Mouse (Mus musculus) kidney, embryonic 16.5 days (tissue): ENCODE measurements around the gene Plekhg5. TPM values are rescaled to one million over a fixed set of nuclear protein-coding genes. Genes with fewer than 3 reads are reported as not detected.

ENCODE experiments used
- ATAC-seq: fragments of 200-750 bp; cut with Nextera tagmentation; 2 replicates; pipeline ENCODE4 v1.8.0; 2017; ENCODE audit warnings: moderate TSS enrichment; ENCODE audit not compliant: low FRiP score, low TSS enrichment
- H3K27ac ChIP-seq: fragments of 300-500 bp; sonication (generic); 2 replicates; pipeline ENCODE4 v1.5.1; 2014; ENCODE audit warnings: low read length
- H3K27me3 ChIP-seq: fragments of 300-500 bp; sonication (generic); 2 replicates; pipeline ENCODE4 v1.6.1; 2014; ENCODE audit warnings: low read length, control low read depth, mixed read lengths; ENCODE audit not compliant: insufficient read depth
- H3K36me3 ChIP-seq: fragments of 300-500 bp; sonication (generic); 2 replicates; pipeline ENCODE4 v1.6.1; 2014; ENCODE audit warnings: low read length, control low read depth, mixed read lengths; ENCODE audit not compliant: insufficient read depth
- H3K4me1 ChIP-seq: fragments of 300-500 bp; sonication (generic); 2 replicates; pipeline ENCODE4 v1.6.1; 2014; ENCODE audit warnings: low read length, control low read depth, mixed read lengths; ENCODE audit not compliant: insufficient read depth
- H3K4me2 ChIP-seq: fragments of 300-500 bp; sonication (generic); replicated peaks from 2 replicates; pipeline ENCODE4 v1.6.1; 2014; ENCODE audit warnings: low read depth, low read length
- H3K4me3 ChIP-seq: fragments of 300-500 bp; sonication (generic); 2 replicates; pipeline ENCODE4 v1.5.1; 2014; ENCODE audit warnings: mild to moderate bottlenecking, low read length
- H3K9ac ChIP-seq: fragments of 300-500 bp; sonication (generic); replicated peaks from 2 replicates; pipeline ENCODE4 v1.6.1; 2014; ENCODE audit warnings: low read length
- H3K9me3 ChIP-seq: fragments of 300-500 bp; sonication (generic); 2 replicates; pipeline ENCODE4 v1.6.1; 2016; ENCODE audit warnings: low read length, control low read depth
- WGBS: fragments of 180-500 bp; shearing (Covaris S2); extraction: QIAGEN DNeasy Blood & Tissue Kit; methylation state at CpG from one replicate; pipeline ENCODE4 v1.1.7; 2014; 5-methylcytosine and 5-hydroxymethylcytosine counted together
- polyA plus RNA-seq: library from polyadenylated mRNA; unstranded; fragments of >200 nt; fragmentation: Nextera tagmentation; extraction: Ambion mirVana; gene quantifications from 2 replicates; pipeline ENCODE4 v1.2.1, GENCODE M21; 2015

The Plekhg5 gene
- polyA plus RNA-seq, 1 experiment from 2014 or later = 25.5 TPM

DNA sequence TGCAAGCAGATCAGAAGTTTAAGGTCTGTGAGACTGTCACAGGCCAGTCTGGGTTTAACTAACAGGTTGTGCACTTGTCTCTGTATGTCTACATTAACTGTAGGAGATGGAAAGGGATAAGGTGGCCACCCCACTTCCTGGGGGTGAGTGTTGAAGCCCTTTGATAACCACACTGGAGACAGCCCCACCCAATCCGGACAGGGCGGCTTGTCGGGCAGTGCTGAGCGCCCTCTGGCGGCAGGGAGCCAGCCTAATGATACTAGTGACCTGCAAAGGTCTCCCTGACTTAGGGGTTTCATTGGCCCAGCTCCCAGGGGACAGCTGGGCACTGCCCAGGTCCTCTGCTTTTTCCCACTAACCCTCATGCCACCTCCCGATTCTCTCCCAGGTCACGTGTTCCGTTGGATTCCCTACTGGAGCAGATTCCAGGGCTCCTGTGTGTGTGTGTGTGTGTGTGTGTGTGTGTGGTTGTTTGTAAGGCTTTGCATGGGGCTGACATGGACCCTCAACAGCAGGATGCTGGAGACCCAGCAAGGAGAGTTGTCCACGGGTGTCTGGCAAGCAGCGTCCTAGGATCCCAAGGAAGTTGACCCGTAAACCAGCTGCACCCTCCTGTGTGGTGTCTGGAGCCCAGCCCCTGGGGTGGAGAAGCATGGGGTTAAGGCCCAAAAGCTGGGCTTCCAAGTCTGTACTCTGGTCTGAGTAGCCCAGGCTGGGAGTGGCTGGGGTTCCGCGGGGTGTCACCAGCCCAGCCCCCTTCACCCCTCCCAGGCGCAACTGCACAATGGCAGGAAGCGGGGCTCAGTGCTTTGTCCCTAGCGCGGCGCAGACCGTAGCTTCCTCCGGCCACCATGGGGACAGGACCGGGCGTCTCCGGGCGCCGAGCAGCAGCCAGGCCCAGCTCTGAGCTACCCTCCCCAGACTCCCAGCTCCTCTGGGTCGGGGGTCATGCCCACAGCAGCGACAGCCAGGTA, 23.9 kb downstream of the Plekhg5 start:
- H3K9ac ChIP-seq = peak overlapping the region; percentile 50
- H3K4me2 ChIP-seq = 0 out of 2 replicates have a peak overlapping the region, but pooled peaks have one; percentile 26
- H3K27me3 ChIP-seq = no peaks in the 10 kb centered on the region
- H3K27ac ChIP-seq = peak overlapping the region; percentile 48; the same call in 1 of the 2 replicates
- H3K4me3 ChIP-seq = peak overlapping the region; percentile 39
- H3K4me1 ChIP-seq = peaks cover 34% of the 10 kb centered on the region
- 33% methylated on average over 27 of the region's 27 CpGs for WGBS
- no peaks in the 10 kb centered on the region for H3K9me3 ChIP-seq
- ATAC-seq = peak; percentile 41
- no peaks in the 10 kb centered on the region for H3K36me3 ChIP-seq

DNA sequence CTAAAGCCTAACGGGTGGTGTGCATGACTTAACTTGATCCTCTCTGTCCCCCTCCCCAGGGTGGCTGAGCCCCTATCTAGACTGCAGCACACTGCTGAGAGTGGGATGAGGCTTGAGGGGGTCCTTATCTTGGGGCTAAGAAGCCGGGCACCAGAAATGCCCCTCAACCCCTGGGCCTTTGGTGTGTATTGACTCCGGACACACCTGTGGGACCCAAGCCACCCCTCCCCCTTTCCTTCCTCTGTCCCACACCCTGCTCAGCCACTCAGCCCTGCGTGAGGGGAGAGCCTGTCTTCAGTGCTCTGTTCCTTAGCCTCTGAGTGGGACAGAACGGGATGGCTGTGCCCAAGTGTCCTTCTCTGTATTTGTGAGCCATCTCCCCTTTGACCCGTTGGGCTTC, 24.6 kb downstream of the Plekhg5 start:
- Histone ChIP-seq H3K36me3 (peaks cover under 1% of the 10 kb centered on the region; the same call in 1 of the 2 replicates), H3K4me3 (peak overlapping the region; percentile 39), H3K4me2 (peak overlapping the region; percentile 26; the same call in 1 of the 2 replicates), H3K9me3 (no peaks in the 10 kb centered on the region), H3K27ac (peak overlapping the region; percentile 48; the same call in 1 of the 2 replicates), H3K27me3 (no peaks in the 10 kb centered on the region), H3K4me1 (peaks cover 41% of the 10 kb centered on the region), H3K9ac (peak overlapping the region; percentile 50)
- WGBS = 53% methylated on average over 6 of the region's 6 CpGs
- no peak; the same call in 1 of the 2 replicates for ATAC-seq

DNA sequence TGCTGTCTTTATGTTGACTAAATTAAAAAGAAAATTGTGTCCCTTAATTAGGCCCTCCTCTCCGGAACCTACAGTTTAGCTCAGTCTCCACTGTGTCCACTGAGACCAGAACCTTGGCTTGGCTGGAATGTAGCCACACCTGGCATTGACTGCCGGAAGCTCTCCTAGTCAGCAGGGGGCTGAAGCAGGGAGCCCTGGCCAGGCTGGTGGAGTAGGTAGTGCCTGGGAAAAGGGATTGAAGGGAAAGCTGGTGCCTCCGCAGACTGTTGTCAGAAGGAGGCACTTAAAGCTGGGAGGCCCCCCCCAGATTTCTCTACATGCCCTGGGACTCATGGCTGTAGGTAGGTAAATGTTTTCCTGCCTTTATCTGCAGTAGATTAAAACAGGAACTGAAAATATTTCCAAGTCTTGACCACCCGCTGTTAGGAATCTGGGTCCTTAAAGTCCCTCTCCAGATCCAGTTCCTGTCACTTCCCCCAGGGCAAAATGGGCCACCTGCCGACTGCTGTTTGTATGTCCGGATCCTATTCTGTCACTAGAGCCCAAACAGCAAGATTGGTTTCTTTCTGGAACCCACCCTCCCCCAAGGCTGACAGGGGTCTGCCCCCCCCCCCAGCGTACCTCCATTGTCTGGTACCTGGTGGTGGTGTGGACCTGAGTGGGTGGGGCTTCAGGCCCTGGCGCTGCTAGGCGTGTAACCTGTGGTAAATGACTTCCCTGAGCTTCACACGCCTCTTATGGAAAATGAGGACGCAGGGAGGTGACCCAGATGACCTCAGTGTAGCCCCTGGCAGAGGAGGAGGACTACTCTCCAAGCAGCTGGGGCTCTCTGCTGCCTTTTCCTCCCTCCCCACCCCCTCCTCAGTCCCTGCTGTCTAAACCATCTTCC, 25.9 kb downstream of the Plekhg5 start:
- Histone ChIP-seq H3K36me3 (peaks cover 12% of the 10 kb centered on the region; the same call in 1 of the 2 replicates), H3K9ac (no peak overlapping the region; the same call in 1 of the 2 replicates), H3K27me3 (no peaks in the 10 kb centered on the region), H3K4me1 (peaks cover 40% of the 10 kb centered on the region), H3K4me3 (peak overlapping the region; percentile 39; the same call in 1 of the 2 replicates), H3K27ac (no peak overlapping the region), H3K4me2 (peak overlapping the region; percentile 14), H3K9me3 (no peaks in the 10 kb centered on the region)
- no peak for ATAC-seq
- 39% methylated on average over 11 of the region's 11 CpGs for WGBS

DNA sequence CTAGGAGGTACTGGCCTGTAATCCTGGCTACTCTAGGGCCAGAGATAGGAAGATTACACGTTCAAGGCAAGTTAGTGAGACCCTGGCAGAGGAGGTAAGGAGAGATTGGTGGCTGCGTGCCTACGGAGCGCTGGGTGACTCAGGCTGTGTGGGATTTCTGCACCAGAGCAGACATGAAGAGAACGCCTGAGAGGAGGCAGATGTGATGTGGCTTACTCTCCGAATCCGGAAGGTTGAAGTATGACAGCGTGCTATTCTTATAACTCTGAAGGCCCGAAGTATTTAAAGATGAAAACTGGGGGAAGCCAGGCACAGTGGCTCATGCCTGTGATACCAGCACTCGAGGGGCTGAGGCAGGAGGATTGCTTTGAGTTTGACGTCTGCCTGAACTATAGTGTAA, 28.2 kb downstream of the Plekhg5 start:
- H3K4me1 ChIP-seq = peaks cover 40% of the 10 kb centered on the region
- 50% methylated on average over 11 of the region's 11 CpGs for WGBS

DNA sequence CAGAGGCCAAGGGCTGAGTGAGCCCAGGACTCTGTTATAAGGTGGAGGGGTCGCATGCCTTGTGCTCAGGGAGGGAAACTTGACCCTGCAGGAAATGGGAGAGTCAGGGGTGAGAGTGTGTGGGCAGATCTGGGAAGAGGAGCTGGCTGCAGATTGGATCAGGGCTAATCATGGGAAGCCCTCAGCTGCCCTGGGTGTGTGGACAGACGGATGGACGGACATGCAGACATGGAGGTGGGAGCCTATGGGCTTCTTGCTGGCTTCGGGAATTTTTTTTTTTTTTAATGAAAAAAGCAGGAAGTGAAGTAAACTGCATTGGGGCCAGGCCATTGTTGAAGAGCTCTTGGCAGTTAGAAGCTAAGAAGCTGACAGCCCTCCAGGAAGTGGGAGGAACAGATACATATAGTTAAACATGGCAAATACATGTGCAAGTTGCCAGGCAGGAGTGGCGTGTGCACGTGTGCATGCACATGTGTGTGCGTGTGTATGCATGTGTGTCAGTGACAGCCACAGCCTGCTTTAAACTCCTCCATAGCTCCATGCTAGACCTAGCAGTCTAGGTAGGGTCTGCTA, 28.9 kb downstream of the Plekhg5 start:
- peak overlapping the region; percentile 39; the same call in 1 of the 2 replicates for H3K9ac ChIP-seq
- ATAC-seq = peak; percentile 17; the same call in 1 of the 2 replicates
- H3K4me2 ChIP-seq = 0 out of 2 replicates have a peak overlapping the region, but pooled peaks have one; percentile 2
- H3K4me3 ChIP-seq = no peak overlapping the region
- WGBS = 34% methylated on average over 7 of the region's 7 CpGs
- no peaks in the 10 kb centered on the region for H3K27me3 ChIP-seq
- no peaks in the 10 kb centered on the region for H3K9me3 ChIP-seq
- peaks cover 32% of the 10 kb centered on the region for H3K36me3 ChIP-seq
- H3K4me1 ChIP-seq = peaks cover 40% of the 10 kb centered on the region
- H3K27ac ChIP-seq = peak overlapping the region; percentile 74

More for the DNA sequence above, 28.2 kb downstream of the Plekhg5 start:
- Histone ChIP-seq H3K9ac (peak overlapping the region; percentile 39; the same call in 1 of the 2 replicates), H3K4me3 (no peak overlapping the region), H3K27ac (peak overlapping the region; percentile 74), H3K4me2 (0 out of 2 replicates have a peak overlapping the region, but pooled peaks have one; percentile 2), H3K36me3 (peaks cover 27% of the 10 kb centered on the region), H3K9me3 (no peaks in the 10 kb centered on the region), H3K27me3 (no peaks in the 10 kb centered on the region)
- no peak for ATAC-seq

DNA sequence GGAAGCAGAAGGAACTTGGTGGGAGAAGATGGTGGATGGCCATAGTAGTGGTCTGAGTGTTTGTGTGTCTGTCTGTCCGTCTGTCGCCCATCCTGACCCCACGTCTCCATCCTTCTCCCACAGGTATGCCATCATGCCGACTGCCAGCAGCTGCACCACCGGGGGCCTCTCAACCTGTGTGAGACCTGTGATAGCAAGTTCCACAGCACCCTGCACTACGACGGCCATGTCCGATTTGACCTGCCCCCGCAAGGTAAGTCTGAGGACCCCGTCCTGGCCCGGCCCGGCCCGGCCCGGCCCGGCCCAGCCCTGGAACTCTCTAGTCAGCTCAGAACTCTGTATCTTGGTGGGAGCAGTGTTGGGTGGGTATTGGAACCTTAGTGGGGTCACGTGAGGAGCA, 29.6 kb downstream of the Plekhg5 start:
- Histone ChIP-seq H3K4me2 (no peak overlapping the region), H3K27ac (peak overlapping the region; percentile 74; the same call in 1 of the 2 replicates), H3K9ac (no peak overlapping the region), H3K27me3 (no peaks in the 10 kb centered on the region), H3K36me3 (peaks cover 37% of the 10 kb centered on the region), H3K4me1 (peaks cover 43% of the 10 kb centered on the region), H3K4me3 (no peak overlapping the region), H3K9me3 (no peaks in the 10 kb centered on the region)
- no peak for ATAC-seq
- WGBS = 90% methylated on average over 16 of the region's 16 CpGs

DNA sequence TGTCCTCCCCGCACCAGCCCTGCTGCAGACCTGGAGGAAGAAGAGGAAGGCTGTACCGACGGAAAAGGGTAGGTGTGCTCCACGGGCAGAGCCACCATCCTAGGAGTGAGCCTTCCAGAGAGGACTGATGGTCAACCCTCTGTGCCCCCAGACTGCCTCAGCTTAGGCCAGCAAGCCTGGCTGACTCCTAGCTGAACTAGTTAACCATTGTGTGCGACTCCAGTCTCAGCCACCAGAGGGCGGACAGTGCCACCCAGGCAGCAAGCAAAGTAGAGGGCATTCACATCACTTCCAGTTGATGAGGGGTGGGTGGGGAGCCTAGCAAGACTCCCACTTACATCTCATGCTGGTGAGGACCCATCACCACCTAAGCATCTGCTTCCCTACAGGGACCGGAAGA, 30.7 kb downstream of the Plekhg5 start:
- no peaks in the 10 kb centered on the region for H3K27me3 ChIP-seq
- H3K4me3 ChIP-seq = no peak overlapping the region
- peaks cover 39% of the 10 kb centered on the region for H3K36me3 ChIP-seq
- H3K27ac ChIP-seq = no peak overlapping the region
- ATAC-seq = no peak
- WGBS = 43% methylated on average over 7 of the region's 7 CpGs
- H3K9me3 ChIP-seq = no peaks in the 10 kb centered on the region
- H3K9ac ChIP-seq = no peak overlapping the region
- H3K4me2 ChIP-seq = no peak overlapping the region
- H3K4me1 ChIP-seq = peaks cover 45% of the 10 kb centered on the region

DNA sequence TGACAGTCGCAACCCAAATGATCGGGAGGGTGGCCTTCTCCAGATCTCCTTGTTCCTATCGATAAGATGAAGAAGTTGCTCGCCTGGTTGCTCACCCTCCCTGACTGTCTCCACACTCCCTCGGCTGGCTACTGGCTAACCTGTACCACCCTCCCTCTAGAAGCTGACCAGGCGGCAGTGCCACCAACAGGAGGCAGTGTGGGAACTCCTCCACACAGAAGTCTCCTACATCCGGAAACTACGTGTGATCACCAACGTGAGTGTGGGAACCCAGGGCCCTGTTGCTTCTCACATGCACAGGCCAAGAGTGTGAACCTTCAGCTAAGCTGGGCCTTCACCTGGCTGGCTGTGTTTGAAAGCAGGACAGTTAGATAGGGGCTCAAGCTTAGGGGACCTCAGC, 34.4 kb downstream of the Plekhg5 start:
- Histone ChIP-seq H3K9me3 (no peaks in the 10 kb centered on the region), H3K9ac (no peak overlapping the region; the same call in 1 of the 2 replicates), H3K36me3 (peaks cover 51% of the 10 kb centered on the region), H3K4me2 (peak overlapping the region; percentile 72; the same call in 1 of the 2 replicates), H3K4me1 (peaks cover 37% of the 10 kb centered on the region), H3K27ac (peak overlapping the region; percentile 76), H3K27me3 (no peaks in the 10 kb centered on the region), H3K4me3 (no peak overlapping the region)
- 62% methylated on average over 9 of the region's 9 CpGs for WGBS
- ATAC-seq = no peak

DNA sequence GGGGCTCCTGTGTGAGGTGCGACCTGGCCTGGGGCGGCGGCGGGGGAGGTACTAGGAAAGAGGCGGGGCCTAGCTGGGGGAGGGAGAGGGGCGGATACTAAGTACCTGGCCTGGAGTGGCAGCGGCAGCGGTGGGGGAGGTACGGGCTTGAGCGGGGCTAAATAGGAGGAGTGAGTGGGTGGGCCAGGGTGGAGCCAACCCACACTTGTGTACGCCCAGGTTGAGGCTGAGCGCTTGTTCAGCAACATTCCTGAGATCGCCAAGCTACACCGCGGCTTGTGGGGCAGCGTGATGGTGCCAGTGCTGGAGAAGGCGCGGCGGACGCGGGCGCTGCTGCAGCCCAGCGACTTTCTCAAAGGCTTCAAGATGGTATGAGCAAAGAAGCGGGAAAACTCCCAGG, 35.2 kb downstream of the Plekhg5 start:
- H3K4me3 ChIP-seq = peak overlapping the region; percentile 49
- peak overlapping the region; percentile 68 for H3K9ac ChIP-seq
- H3K36me3 ChIP-seq = peaks cover 51% of the 10 kb centered on the region
- WGBS = 18% methylated on average over 23 of the region's 24 CpGs
- H3K9me3 ChIP-seq = no peaks in the 10 kb centered on the region
- H3K4me2 ChIP-seq = peak overlapping the region; percentile 72
- peaks cover 36% of the 10 kb centered on the region for H3K4me1 ChIP-seq
- H3K27me3 ChIP-seq = no peaks in the 10 kb centered on the region
- peak; percentile 90 for ATAC-seq
- H3K27ac ChIP-seq = peak overlapping the region; percentile 96
